Mouse (Mus musculus) spleen, embryonic (tissue): Measurements from ENCODE around the gene Pter.

Experiments used
- CTCF ChIA-PET: fragments of 350-600 bp; sonication (Branson Sonifier 250); formaldehyde crosslinking; loops from one replicate; lab custom pipeline; 2022; lab: Charles Lee

Gene Pter

DNA sequence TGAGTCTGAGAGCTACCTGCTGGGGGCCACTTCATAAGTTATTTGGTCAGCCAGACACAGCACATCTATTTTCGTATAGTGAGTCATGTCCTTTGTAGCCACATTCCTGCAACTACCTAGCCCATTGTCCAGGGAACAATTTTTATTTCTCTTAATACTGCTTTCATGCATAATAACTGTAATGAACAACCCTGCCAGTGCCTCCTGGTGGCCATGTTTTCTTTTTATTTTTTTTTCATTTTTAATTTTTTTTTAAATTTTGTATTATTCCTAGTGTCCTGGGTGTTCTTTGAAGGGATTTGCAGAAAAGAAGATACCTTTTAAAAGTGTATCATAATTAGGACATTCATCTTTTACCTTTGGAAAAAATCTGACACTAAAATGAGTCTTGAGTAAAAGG is 84.6 kb downstream of the Pter start:
- CTCF ChIA-PET = no interaction called here

DNA sequence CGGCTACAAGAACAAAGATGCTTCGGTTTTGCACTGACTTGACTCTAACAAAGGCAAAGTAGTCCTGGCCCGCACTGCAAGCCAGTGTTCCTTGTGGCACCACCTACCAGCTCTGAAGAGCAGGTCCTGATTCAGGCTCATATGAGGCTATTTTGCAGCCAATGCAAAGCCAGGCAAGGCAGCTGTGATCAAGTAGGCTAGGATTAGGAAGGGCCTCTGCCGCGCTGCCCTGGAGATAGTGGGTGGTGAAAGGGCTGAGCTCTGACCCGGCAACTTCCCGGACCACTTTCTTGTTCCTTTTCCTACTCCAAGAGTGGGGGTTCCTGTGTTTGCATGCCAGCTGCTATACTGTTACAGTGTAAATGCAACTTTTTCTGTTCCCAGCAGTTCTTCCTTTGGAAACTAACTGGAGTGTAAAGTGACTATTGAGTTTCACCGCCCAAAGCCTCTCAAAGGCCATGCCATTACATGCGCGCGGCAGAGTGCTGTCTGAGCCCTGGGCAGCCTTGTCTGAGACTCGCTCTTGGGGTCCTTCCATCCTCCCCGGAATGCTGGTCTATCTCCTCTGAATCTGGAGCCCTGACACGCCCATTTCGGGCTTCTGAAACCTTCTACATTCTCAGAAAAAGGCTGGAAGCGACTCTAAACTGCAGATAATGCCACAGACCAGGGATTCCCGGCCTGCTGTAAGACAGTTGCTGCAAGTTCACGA is 85.6 kb downstream of the Pter start:
- CTCF ChIA-PET = no interaction called here

- CTCF ChIA-PET = no interaction called here
Observed at GRCm38 (mm10) chr2:13010030-13010459, 86.2 kb downstream of the Pter start.

DNA sequence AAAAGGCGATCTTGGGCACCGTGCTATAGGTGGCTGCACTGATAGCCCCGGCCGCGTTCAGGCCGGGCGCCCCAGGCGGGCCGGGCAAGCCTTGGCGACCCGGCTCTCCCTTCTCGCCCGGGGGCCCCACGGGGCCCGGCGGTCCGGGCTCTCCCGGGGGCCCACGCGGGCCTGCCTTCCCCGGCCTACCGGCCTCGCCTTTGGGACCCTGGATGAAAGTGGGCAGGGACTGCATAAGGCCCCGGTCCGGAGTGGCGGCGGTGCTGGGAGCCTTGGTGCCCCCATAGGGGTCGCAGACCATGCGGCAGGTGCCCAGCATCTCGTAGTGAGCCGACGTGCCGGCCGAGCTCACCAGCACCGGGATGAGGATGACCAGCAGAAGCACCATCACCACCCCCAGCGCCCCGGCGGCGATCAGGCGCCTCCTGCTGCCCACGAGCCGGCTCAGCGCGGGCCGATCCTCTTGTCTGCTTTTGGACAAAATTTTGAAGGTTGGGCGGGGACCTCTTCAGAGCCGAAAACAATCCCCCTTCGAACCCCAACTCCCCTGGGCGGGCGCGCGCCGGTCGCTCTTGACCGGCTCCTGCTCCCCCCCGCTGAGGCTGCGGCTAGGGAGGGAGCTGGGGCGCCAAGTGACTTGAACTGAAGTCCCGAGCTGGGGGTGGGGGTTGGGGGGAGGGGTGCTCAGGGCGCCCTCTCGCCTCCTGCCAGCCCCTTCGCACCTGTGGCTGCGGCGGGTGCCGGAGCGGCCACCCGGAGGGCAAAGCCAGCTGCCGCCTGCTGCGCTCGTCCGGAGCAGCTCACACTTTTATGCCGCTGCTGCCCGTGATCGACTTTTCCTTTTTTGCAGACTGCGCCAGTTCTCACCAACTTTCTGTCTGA is 86.9 kb downstream of the Pter start:
- CTCF ChIA-PET = no interaction called here

- CTCF ChIA-PET = no interaction called here
Observed at GRCm38 (mm10) chr2:13011472-13011871, 87.6 kb downstream of the Pter start, which contains the start of gene C1ql3. Gene C1ql3 (minus strand): TSS chr2:13011806.

DNA sequence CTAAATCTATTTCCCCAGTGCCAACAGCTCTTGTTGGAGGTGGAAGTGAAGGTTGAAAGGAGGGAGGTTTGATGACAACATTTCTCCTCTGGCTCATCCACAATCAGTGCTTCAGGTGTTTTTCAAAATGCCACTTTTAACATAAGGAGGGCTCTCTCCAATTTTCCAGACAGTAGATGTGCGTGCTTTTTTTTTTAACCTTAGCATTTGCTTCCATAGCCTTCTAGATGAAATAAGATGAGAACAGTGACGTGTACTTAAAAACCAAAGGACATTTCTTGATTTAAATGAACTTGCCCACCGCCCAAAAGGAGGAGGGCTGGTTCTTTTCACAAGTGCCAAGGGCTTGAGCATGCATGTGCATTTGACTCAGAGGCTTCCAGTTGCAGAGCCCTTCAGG is 88.1 kb downstream of the Pter start:
- CTCF ChIA-PET = no interaction called here

- CTCF ChIA-PET = no interaction called here
Observed at GRCm38 (mm10) chr2:13018382-13018781, 94.5 kb downstream of the Pter start.

DNA sequence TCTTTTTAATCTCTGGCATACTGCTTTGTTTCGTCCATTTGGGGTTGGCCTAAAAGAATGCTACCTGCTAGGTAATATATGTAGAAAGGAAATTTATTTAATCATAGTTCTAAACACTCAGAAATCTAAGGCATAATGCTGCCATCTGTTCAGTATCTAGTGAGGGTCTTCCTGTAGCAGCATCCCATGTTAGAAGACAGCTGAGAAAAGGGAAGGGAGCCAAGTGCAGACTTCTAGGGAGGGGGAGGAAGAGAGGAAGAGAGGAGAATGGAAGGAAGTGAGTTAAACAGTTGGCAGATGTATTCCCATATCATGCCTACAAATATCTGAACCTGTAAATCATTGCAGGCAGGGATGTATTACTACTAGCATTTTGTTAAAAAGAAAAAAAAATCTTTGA is 95.0 kb downstream of the Pter start:
- CTCF ChIA-PET = no interaction called here

DNA sequence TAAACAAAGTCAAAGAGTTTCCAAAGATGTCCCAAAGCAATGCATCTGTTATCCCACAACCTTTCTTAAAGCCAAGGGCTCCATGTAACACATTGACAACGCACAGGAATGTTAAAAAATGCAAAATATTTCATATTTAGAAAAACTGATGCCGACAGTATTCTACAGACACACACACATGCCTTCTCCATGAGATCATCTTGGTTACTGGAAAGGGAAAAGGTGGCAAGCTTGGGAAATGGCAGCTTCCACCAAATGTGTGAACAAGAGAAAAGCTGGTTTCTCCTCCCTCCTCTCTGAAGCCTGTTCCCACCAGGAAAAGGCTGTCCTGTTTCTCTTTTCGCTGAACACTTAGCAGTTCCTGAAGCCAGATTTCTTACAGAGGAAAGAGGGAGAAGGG is 114.9 kb downstream of the Pter start:
- CTCF ChIA-PET = interaction anchor here (0.5 kb wide), 1 partner anchor 444 kb away, joined by 3 read pairs; no protein-coding TSS in a partner anchor

- CTCF ChIA-PET = interaction anchor here (0.6 kb wide), 1 partner anchor 23 kb away, joined by 3 read pairs; no protein-coding TSS in a partner anchor
Observed at GRCm38 (mm10) chr2:13039785-13040184, 115.9 kb downstream of the Pter start.

GRCm38 (mm10) chr2:13044555-13044954 is 120.7 kb downstream of the Pter start:
- CTCF ChIA-PET = no interaction called here

DNA sequence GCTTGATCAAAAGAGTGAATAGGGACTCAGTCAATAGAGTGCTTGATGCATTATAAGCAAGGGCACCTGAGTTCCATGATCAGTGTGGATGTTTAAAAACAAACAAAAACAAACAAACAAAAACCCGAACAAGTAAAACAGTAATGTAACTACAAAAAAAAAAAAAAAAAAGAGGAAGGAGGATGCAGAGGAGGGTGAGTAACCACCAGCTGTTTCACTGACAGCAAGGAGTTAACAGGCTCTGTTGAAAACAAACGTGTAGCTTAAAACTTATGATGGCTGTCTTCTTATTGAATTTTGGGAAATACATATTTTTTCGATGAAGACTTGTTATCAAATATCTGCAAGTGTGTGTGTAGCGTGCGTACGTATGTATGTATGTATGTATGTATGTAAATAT is 124.8 kb downstream of the Pter start:
- CTCF ChIA-PET = no interaction called here
